Mouse (Mus musculus): ENCODE data around the gene Spata13. TPM values are rescaled to one million over a fixed set of nuclear protein-coding genes. Genes with fewer than 3 reads are reported as not detected.

Gene Spata13
- polyA plus RNA-seq, 1 experiment: 4.2 TPM

DNA sequence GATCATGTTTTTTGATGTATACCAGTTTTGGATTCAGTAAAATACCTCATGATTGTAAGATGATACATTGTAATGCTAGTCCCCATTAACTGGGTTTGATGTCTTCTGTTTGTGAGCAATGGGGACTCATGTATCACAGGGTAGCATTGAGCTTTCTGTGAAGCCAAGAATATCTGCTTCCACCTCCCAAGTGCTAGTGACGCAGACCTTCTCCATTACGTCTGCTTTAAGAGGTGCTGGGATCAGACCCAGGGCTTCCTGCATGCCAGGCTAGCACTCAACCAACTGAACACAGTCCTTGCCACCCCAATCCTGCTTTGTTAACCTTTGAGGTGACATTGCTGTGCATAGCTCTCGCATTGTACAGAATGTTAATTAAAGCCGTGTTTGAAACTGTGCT is 164.9 kb downstream of the Spata13 start:
- Histone ChIP-seq H3K36me3 (ENCODE audit: control insufficient read depth, insufficient read depth, low read length) (peaks cover 5% of the 10 kb centered on the region; the same call in 1 of the 2 replicates), H3K27me3 (ENCODE audit: control insufficient read depth, insufficient read depth, low read length) (no peaks in the 10 kb centered on the region), H3K4me3 (ENCODE audit: control insufficient read depth, low read depth, low read length) (no peak overlapping the region), H3K4me1 (ENCODE audit: control insufficient read depth, insufficient read depth, low read length) (no peaks in the 10 kb centered on the region), H3K27ac (ENCODE audit: control insufficient read depth, insufficient read depth, low read depth, low read length) (no peak overlapping the region)
- no peak for TF ChIP-seq CTCF (IDR thresholded peaks at IDR 0.05; ENCODE audit: control insufficient read depth, insufficient read depth, insufficient replicate concordance, low read depth, low read length)
- TF ChIP-seq POLR2A (IDR thresholded peaks at IDR 0.05; ENCODE audit: control insufficient read depth, low read depth, low read length): no peak

GRCm38 (mm10) chr14:60799762-60800728 is 166.2 kb downstream of the Spata13 start:
- Histone ChIP-seq H3K27me3 (ENCODE audit: control insufficient read depth, insufficient read depth, low read length) (no peaks in the 10 kb centered on the region), H3K4me3 (ENCODE audit: control insufficient read depth, low read depth, low read length) (no peak overlapping the region), H3K27ac (ENCODE audit: control insufficient read depth, insufficient read depth, low read depth, low read length) (no peak overlapping the region), H3K36me3 (ENCODE audit: control insufficient read depth, insufficient read depth, low read length) (peaks cover 5% of the 10 kb centered on the region; the same call in 1 of the 2 replicates), H3K4me1 (ENCODE audit: control insufficient read depth, insufficient read depth, low read length) (no peaks in the 10 kb centered on the region)
- TF ChIP-seq POLR2A (IDR thresholded peaks at IDR 0.05; ENCODE audit: control insufficient read depth, low read depth, low read length) (no peak), CTCF (IDR thresholded peaks at IDR 0.05; ENCODE audit: control insufficient read depth, insufficient read depth, insufficient replicate concordance, low read depth, low read length) (no peak)

GRCm38 (mm10) chr14:60802026-60802425 is 168.2 kb downstream of the Spata13 start:
- H3K36me3 ChIP-seq (ENCODE audit: control insufficient read depth, insufficient read depth, low read length): peaks cover 3% of the 10 kb centered on the region; the same call in 1 of the 2 replicates
- TF ChIP-seq CTCF (IDR thresholded peaks at IDR 0.05; ENCODE audit: control insufficient read depth, insufficient read depth, insufficient replicate concordance, low read depth, low read length) (no peak), POLR2A (IDR thresholded peaks at IDR 0.05; ENCODE audit: control insufficient read depth, low read depth, low read length) (no peak)

GRCm38 (mm10) chr14:60804978-60805377 is 171.2 kb downstream of the Spata13 start:
- no peak for TF ChIP-seq CTCF (IDR thresholded peaks at IDR 0.05; ENCODE audit: control insufficient read depth, insufficient read depth, insufficient replicate concordance, low read depth, low read length)
- TF ChIP-seq POLR2A (IDR thresholded peaks at IDR 0.05; ENCODE audit: control insufficient read depth, low read depth, low read length): no peak
- peaks cover 2% of the 10 kb centered on the region; the same call in 1 of the 2 replicates for H3K36me3 ChIP-seq (ENCODE audit: control insufficient read depth, insufficient read depth, low read length)

More at GRCm38 (mm10) chr14:60802026-60802425, 168.2 kb downstream of the Spata13 start:
- Histone ChIP-seq H3K27me3 (ENCODE audit: control insufficient read depth, insufficient read depth, low read length) (no peaks in the 10 kb centered on the region), H3K27ac (ENCODE audit: control insufficient read depth, insufficient read depth, low read depth, low read length) (no peak overlapping the region), H3K4me1 (ENCODE audit: control insufficient read depth, insufficient read depth, low read length) (no peaks in the 10 kb centered on the region), H3K4me3 (ENCODE audit: control insufficient read depth, low read depth, low read length) (no peak overlapping the region)

DNA sequence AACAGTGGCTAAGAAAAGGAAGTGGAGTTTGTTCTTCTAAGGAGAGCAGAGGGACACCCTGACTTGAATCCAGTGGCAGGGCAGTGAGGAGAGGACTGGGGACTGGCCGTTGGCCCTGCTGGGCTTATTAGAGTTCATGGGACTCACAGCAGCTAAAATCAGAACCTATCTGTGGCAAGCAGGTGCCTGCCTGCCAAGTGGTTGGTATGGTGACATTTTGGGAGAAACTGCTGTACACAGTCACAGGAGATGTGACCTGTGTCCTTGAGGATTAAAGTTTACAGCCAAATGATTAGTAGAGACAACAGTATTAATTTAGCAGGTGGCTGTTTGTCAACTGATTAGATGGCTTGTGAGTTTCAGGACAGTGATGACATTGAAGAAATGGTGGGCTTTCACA is 172.1 kb downstream of the Spata13 start:
- Histone ChIP-seq H3K27me3 (ENCODE audit: control insufficient read depth, insufficient read depth, low read length) (no peaks in the 10 kb centered on the region), H3K36me3 (ENCODE audit: control insufficient read depth, insufficient read depth, low read length) (peaks cover 2% of the 10 kb centered on the region; the same call in 1 of the 2 replicates), H3K27ac (ENCODE audit: control insufficient read depth, insufficient read depth, low read depth, low read length) (no peak overlapping the region), H3K4me3 (ENCODE audit: control insufficient read depth, low read depth, low read length) (no peak overlapping the region), H3K4me1 (ENCODE audit: control insufficient read depth, insufficient read depth, low read length) (no peaks in the 10 kb centered on the region)
- TF ChIP-seq POLR2A (IDR thresholded peaks at IDR 0.05; ENCODE audit: control insufficient read depth, low read depth, low read length) (no peak), CTCF (IDR thresholded peaks at IDR 0.05; ENCODE audit: control insufficient read depth, insufficient read depth, insufficient replicate concordance, low read depth, low read length) (no peak)

More at GRCm38 (mm10) chr14:60804978-60805377, 171.2 kb downstream of the Spata13 start:
- Histone ChIP-seq H3K4me3 (ENCODE audit: control insufficient read depth, low read depth, low read length) (no peak overlapping the region), H3K27ac (ENCODE audit: control insufficient read depth, insufficient read depth, low read depth, low read length) (no peak overlapping the region), H3K4me1 (ENCODE audit: control insufficient read depth, insufficient read depth, low read length) (no peaks in the 10 kb centered on the region), H3K27me3 (ENCODE audit: control insufficient read depth, insufficient read depth, low read length) (no peaks in the 10 kb centered on the region)

DNA sequence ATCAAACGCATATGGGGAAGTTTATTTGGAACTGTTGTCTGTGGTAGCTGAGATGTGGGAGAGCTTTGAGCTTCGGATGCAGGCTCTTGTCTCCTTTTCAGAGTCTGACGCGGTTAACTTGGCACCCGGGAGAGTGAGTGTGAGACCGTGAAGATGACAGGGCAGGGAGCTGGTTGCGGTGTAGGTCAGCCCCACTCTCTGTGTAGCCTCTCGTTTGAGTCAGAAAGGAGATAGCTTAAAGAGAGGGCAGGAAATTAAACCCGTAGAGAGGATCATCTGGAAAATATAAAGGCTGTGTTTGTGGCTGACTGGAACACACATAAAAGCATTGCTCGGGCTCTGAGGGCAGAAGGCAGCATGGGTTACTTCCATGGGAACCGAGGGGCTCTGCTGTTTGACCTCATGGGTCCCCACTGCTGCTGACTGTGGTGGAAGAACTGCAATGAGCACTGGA is 173.1 kb downstream of the Spata13 start:
- TF ChIP-seq CTCF (IDR thresholded peaks at IDR 0.05; ENCODE audit: control insufficient read depth, insufficient read depth, insufficient replicate concordance, low read depth, low read length) (no peak), POLR2A (IDR thresholded peaks at IDR 0.05; ENCODE audit: control insufficient read depth, low read depth, low read length) (no peak)
- H3K27ac ChIP-seq (ENCODE audit: control insufficient read depth, insufficient read depth, low read depth, low read length): no peak overlapping the region

DNA sequence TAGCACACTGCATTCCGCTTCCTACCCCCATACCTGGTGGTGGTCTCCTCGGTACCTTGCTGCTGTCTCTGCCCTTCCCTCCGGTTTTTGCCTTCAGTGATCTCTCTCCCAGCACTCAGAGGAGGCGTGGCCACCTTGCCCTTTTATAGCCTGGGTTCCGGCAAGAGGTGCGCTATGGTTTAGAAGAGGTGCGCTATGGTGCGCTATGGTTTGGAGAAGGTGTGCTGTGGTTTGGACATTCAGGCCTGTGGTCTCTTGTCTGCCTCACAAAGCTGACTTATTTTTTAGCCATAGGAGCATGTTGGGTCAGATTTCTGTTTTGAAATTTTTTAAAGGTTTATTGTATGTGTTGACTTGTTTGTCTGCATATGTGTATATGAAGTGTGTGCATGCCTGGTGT is 176.1 kb downstream of the Spata13 start:
- no peak for TF ChIP-seq POLR2A (IDR thresholded peaks at IDR 0.05; ENCODE audit: control insufficient read depth, low read depth, low read length)
- no peak for TF ChIP-seq CTCF (IDR thresholded peaks at IDR 0.05; ENCODE audit: control insufficient read depth, insufficient read depth, insufficient replicate concordance, low read depth, low read length)
- Histone ChIP-seq H3K27ac (ENCODE audit: control insufficient read depth, insufficient read depth, low read depth, low read length) (no peak overlapping the region), H3K27me3 (ENCODE audit: control insufficient read depth, insufficient read depth, low read length) (no peaks in the 10 kb centered on the region), H3K4me1 (ENCODE audit: control insufficient read depth, insufficient read depth, low read length) (no peaks in the 10 kb centered on the region), H3K4me3 (ENCODE audit: control insufficient read depth, low read depth, low read length) (no peak overlapping the region), H3K36me3 (ENCODE audit: control insufficient read depth, insufficient read depth, low read length) (no peaks in the 10 kb centered on the region; the same call in 1 of the 2 replicates)

More for the DNA sequence above, 173.1 kb downstream of the Spata13 start:
- Histone ChIP-seq H3K4me1 (ENCODE audit: control insufficient read depth, insufficient read depth, low read length) (no peaks in the 10 kb centered on the region), H3K36me3 (ENCODE audit: control insufficient read depth, insufficient read depth, low read length) (peaks cover 2% of the 10 kb centered on the region; the same call in 1 of the 2 replicates), H3K27me3 (ENCODE audit: control insufficient read depth, insufficient read depth, low read length) (no peaks in the 10 kb centered on the region), H3K4me3 (ENCODE audit: control insufficient read depth, low read depth, low read length) (no peak overlapping the region)
